Mouse (Mus musculus): Measurements from ENCODE around the gene Ddx59.

DNA sequence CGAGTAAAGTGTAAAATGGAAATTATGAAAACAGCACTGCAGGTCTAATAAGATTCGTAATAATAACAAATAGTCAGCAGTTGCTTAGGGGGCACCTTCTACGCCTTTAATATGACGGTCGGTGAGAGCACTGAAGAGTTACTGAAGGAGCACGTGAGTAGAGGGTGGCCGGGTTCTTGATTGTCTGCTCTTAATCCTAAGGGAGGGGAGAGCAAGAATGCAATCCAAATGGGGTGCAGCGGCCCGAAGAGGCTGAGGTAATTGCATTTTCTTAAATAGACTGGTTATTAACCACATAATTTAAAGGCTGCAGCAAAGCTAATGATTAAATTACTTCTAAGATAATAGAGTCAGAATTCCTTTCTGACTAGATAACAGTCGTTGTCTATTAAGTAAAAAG lies 31.9 kb downstream of the Ddx59 start:
- TF ChIP-seq CTCF (IDR thresholded peaks at IDR 0.05; ENCODE audit: low read depth): no peak
- no peak for TF ChIP-seq EP300 (IDR thresholded peaks at IDR 0.05; ENCODE audit: low read depth)
